Mouse (Mus musculus) splenic B cell, adult 2 months (primary cell): ENCODE results near the gene Dzip1.

Source experiments
- DNase-seq: peaks from one replicate; pipeline ENCODE4 v3.0.0-alpha.2; 2011; ENCODE audit warnings: low read depth, low spot score
- H3K27me3 ChIP-seq: 2 replicates; pipeline ENCODE4 v1.6.1; 2012; ENCODE audit warnings: mild to moderate bottlenecking, low read length, moderate library complexity, mixed read lengths; ENCODE audit not compliant: control insufficient read depth, poor library complexity, insufficient read depth, severe bottlenecking
- H3K36me3 ChIP-seq: 2 replicates; pipeline ENCODE4 v1.6.1; 2012; ENCODE audit warnings: mild to moderate bottlenecking, low read length, moderate library complexity, mixed read lengths; ENCODE audit not compliant: control insufficient read depth, poor library complexity, insufficient read depth, severe bottlenecking

The Dzip1 gene

DNA sequence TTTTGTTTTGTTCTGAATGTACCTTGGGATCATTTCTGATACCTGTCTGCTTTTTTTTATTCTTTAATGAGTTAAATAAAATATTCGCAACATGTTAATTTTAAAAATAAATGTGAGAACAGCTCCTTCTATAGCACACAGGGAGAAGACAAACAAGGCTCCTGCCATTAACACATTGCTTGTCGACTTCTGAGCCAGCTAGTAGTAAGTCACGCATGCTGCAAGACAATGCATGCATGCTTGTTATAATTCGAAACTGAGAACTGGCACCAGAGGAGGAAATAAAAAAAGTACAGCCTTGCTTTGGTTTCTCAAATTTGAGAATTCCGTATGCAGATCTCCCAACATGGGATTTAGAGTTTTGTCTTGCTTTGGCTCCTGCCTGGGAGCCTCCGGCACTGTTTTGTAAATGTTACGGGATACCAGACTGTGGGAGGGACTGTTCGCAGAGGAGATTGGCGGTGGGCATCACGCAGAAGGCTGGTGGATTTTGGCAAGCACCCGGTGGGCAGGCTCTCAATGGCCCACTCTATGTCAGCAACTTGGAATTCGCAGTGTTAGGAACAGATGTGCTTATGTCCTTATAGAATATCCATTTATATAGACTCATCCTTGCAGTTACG is 57.0 kb downstream of the Dzip1 start:
- Histone ChIP-seq H3K27me3 (no peaks in the 10 kb centered on the region), H3K36me3 (no peaks in the 10 kb centered on the region)
- DNase-seq, result no peak

- Histone ChIP-seq H3K27me3 (no peaks in the 10 kb centered on the region), H3K36me3 (no peaks in the 10 kb centered on the region)
- DNase-seq, result no peak
These were observed 57.9 kb downstream of the Dzip1 start for GRCm38 (mm10) chr14:118867366-118867765.

- Histone ChIP-seq H3K27me3 (no peaks in the 10 kb centered on the region), H3K36me3 (no peaks in the 10 kb centered on the region)
- DNase-seq, result no peak
These were observed 59.0 kb downstream of the Dzip1 start for GRCm38 (mm10) chr14:118866014-118866811.

DNA sequence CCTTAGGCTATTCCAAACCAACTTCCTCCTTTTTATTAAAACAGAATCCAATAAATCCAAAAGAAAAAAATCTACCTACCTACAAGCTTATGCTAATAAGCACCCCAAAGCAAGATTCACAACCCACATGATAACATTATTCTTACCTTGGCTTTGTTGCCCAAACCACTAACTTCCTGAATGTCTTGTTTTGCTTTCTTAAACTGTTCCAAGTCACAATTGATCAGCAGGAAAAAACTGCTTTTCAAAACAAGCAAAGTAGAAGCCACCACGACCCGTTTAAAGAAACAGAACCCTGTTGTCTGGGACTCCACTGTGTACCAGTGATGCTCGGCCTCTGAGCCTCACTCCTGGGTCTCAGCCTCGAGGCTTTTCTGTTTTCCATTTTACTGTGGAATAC is 60.4 kb downstream of the Dzip1 start:
- Histone ChIP-seq H3K36me3 (no peaks in the 10 kb centered on the region), H3K27me3 (no peaks in the 10 kb centered on the region)
- DNase-seq, result no peak

DNA sequence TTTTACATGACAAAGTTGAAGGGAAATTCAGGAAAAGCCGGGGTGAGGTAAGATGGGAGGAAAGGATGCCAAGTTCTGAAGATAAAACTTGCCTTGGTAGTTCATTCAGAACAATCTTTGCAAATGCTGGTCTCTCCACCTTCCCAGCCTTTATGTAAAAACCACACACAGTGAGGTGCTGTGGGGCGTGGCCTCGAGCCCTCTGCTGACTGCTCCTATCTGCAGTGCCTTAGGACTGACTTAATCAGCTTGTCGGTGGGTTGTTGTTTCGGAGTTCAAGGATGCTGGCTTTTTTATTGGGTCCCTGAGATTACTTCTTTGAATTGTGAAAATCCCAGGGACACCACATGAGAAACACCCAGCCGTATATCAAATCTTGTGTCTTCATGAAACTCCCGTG is 63.0 kb downstream of the Dzip1 start:
- Histone ChIP-seq H3K27me3 (no peaks in the 10 kb centered on the region), H3K36me3 (no peaks in the 10 kb centered on the region)
- no peak for DNase-seq

DNA sequence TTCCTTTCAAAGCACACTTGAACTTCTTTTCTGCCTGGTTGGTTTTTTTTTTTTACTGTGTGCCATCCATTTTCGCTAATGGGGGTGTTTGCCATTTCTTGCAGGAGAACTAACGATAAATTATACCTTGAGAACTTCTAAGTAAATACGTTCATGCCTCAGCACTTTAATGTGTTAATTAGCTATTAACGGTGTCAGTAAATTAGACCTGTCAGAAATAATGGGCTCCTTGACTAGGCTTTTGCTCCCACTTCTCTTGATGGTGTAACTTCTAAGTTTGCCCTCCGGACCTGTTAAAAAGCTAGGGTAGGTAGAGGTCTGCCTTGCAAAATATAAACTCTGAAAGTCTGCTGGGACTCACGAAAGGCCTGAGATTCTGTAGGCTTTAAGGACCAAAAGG is 66.9 kb downstream of the Dzip1 start:
- Histone ChIP-seq H3K27me3 (no peaks in the 10 kb centered on the region), H3K36me3 (no peaks in the 10 kb centered on the region)
- no peak for DNase-seq

DNA sequence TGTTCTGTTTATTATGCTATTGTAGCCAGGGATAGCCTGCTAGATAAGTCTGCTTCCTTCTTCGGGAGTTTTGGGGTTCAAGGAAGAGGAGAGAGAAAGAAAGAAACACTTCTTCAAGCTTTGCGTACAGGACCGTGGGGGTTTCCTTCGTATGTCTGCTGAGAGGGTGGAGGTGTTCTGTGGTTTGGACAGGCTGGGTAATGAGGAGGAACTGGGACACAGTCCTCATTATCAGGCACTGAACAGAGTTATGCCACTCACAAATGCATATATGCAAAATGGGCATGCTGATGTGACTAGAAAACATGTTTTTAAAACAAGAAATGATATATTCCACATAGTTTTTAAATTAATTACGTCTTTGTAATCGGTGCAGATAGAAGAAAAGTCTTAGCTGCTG is 68.7 kb downstream of the Dzip1 start:
- H3K36me3 ChIP-seq, result no peaks in the 10 kb centered on the region
- DNase-seq, result peak; percentile 45
- no peaks in the 10 kb centered on the region for H3K27me3 ChIP-seq

- DNase-seq, result peak; percentile 54
- Histone ChIP-seq H3K27me3 (no peaks in the 10 kb centered on the region), H3K36me3 (no peaks in the 10 kb centered on the region)
These were observed 70.0 kb downstream of the Dzip1 start for GRCm38 (mm10) chr14:118855141-118855800.

GRCm38 (mm10) chr14:118854371-118855114 is 70.7 kb downstream of the Dzip1 start:
- no peaks in the 10 kb centered on the region for H3K27me3 ChIP-seq
- peak; percentile 87 for DNase-seq
- no peaks in the 10 kb centered on the region for H3K36me3 ChIP-seq

GRCm38 (mm10) chr14:118851496-118852107 is 73.7 kb downstream of the Dzip1 start:
- DNase-seq, result no peak
- no peaks in the 10 kb centered on the region for H3K27me3 ChIP-seq
- H3K36me3 ChIP-seq, result no peaks in the 10 kb centered on the region

GRCm38 (mm10) chr14:118850696-118851035 is 74.6 kb downstream of the Dzip1 start:
- H3K27me3 ChIP-seq, result no peaks in the 10 kb centered on the region
- no peaks in the 10 kb centered on the region for H3K36me3 ChIP-seq
- no peak for DNase-seq

DNA sequence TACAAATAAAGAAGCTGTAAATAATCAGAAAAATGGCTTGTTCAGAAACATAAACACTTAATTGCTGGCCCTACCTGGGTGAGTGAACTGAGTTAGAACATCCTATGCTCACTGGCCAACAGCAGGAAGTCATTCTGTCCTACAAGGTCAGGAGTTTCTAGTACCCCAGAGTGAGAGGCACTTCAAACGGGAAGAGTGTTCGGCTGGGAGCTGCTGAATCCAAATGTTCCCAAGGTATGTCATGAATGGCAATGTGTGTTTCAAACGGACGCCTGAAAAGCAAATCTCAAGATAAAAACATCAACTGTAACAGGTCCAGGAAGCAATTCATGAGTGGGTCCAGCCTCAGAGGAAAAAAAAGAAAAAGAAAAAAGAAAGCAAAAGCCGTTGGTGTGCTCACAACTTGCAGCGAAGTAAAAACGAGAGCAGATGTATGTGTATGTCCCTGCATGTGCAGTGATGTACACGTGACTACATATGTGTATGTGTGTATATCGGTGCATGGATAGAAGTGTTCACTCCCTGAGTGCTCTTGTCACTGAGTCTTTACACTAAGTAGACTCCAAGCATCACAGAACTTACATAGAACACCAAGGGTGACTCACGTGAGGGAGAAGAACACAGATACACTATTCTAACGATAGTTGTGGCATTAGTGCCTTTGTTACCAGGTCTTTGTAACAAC is 75.1 kb downstream of the Dzip1 start:
- no peaks in the 10 kb centered on the region for H3K36me3 ChIP-seq
- peak; percentile 22 for DNase-seq
- no peaks in the 10 kb centered on the region for H3K27me3 ChIP-seq

DNA sequence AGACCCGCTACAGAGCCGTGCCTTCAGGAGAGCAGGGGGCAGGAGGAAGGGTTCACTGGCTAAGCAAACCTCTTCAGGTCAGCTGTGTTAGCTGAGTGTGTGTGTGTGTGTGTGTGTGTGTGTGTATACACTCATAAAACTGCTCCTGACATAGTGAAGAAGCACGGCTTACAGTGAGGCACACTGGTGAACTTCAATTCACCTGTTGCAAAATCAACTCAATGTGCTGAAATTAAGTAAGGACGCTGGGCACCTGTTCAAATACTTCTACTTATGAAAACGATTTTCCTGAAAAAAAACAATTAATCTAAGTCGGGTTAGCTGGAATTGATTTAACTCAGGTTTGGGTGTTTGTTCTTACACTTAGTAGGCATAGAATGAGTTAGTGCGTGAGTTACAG is 77.1 kb downstream of the Dzip1 start:
- no peak for DNase-seq
- no peaks in the 10 kb centered on the region for H3K36me3 ChIP-seq

DNA sequence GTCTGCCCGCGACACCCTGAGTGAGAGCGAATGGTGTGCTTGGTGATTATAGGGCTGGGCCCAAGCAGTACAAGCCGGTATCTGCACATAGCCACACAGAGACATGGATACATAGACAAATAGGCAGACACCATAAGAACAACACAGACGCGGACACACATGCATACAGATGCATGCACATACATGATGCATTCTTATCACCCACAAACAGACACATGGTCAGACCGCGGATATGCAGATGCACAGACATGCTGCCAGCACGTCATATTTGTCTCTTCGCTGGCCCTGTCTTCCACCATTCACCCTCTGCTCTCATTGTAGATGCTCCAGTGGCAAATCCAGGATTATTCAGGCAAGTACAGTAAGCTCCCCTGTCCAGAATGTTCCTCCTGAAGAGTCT is 78.4 kb downstream of the Dzip1 start:
- no peaks in the 10 kb centered on the region for H3K36me3 ChIP-seq
- DNase-seq, result no peak
- H3K27me3 ChIP-seq, result no peaks in the 10 kb centered on the region

More for the DNA sequence above, 77.1 kb downstream of the Dzip1 start:
- no peaks in the 10 kb centered on the region for H3K27me3 ChIP-seq
